Mouse (Mus musculus): ENCODE data around the gene Bap1. TPM values are rescaled to one million over a fixed set of nuclear protein-coding genes. Genes with fewer than 3 reads are reported as not detected.

Bap1 gene
- polyA plus RNA-seq, 1 experiment: 75.5 TPM

DNA sequence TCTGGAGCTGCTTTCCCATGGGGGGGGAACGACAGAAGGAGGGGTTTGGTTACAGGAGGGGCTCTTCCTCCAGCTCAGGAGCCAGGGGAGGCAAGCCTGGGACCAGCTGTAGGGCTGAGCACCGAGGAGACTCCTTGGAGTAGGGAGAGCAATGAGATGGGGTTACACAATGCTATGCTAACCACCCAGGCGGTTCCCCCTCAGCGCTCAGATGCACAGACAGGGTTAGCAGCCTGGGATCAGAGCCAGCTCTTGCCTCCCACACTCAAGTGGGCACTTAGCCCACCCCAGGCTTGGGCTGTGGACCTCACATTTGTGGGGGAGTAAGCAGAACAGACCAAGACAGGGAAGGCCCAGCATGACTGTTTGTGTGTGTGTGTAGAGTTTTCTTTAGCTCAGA lies 24.3 kb upstream of the Bap1 start:
- no peak for TF ChIP-seq GATA1 (IDR thresholded peaks at IDR 0.05; ENCODE audit: low read length)

DNA sequence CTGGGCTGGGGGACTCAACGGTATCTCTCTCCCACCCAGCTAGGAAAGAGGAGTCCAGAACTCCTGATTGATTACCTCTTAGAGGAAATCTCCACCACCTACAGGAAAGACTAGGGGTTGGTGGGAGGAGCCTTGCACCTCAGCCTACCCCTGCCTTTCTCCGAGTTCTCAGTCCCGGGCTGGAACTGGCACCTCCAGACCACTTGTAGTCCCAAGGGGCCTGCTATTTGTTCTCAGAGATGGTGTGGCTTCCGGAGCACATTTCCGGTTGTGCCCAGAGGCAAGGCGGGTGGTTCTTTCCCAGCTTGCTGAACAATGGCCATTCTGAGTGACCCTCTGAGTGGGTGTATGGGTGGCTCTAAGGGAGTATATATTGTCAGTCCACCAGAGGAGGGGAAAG lies 23.0 kb upstream of the Bap1 start:
- TF ChIP-seq GATA1 (IDR thresholded peaks at IDR 0.05; ENCODE audit: low read length): no peak

GRCm38 (mm10) chr14:31230442-31230841 lies 20.8 kb upstream of the Bap1 start:
- no peak for TF ChIP-seq GATA1 (IDR thresholded peaks at IDR 0.05; ENCODE audit: low read length)

DNA sequence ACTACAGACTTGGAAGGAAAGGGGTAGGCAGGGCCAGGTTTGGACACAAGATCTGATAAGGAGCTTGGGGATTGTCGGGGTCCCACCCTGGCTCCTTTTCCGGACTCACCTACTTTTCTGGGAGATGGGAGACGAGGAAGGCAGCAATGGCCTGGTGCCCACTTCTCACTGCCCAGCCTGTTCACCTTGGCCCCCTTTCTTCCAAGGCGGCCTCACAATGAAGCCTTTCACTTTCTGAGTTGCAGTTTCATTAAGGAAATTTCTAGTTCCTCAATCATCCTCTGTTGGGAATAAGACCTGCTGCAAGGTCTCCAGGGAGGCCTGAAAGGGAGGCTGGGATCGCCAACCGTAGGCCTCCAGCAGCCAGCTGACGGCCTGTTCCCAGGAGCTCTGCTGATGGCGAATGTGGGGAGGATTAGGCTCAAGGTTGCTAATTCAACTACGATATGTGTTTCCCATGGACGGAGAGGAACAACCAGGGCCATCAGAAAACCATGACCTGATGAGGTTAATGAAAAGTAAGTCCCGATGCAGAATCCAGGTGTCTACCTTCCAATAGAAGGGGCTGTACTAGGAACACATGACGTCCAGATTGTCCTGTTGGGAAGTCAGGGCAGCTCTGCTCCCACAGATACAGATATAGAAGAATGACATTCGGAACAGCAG lies 18.7 kb upstream of the Bap1 start:
- no peak for TF ChIP-seq GATA1 (IDR thresholded peaks at IDR 0.05; ENCODE audit: low read length)

- TF ChIP-seq GATA1 (IDR thresholded peaks at IDR 0.05; ENCODE audit: low read length): no peak
Measured at GRCm38 (mm10) chr14:31233070-31233995, 17.9 kb upstream of the Bap1 start.

DNA sequence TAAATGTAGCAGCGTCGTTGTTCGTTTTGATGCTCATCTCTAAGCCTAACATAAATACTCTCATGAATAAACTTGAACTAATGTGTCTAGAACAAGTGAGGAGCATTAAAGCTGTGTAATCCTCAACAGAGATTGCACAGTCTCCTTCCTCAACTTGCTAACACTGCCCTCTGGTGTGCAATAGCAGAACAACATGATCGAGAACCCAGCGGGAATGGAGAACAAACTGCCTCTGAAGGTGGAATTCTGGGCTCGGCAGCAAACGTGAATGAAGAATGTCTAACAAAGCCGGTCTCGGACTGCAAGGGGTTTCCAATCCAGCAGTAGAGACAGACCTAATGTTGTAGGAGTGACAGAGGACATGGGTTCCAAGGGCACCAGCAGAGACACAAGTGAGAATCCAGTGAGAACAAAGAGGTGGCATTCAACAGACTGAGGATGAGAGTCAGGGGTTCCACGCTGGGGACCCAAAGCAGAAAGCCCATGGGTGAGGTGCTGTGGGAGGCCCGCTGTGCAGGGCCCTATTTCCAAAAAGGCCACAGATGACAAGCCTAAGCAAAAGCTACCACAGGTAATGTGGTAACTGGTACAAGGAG lies 17.2 kb upstream of the Bap1 start:
- TF ChIP-seq GATA1 (IDR thresholded peaks at IDR 0.05; ENCODE audit: low read length): no peak

GRCm38 (mm10) chr14:31237101-31237882 lies 14.0 kb upstream of the Bap1 start:
- no peak for TF ChIP-seq GATA1 (IDR thresholded peaks at IDR 0.05; ENCODE audit: low read length)

DNA sequence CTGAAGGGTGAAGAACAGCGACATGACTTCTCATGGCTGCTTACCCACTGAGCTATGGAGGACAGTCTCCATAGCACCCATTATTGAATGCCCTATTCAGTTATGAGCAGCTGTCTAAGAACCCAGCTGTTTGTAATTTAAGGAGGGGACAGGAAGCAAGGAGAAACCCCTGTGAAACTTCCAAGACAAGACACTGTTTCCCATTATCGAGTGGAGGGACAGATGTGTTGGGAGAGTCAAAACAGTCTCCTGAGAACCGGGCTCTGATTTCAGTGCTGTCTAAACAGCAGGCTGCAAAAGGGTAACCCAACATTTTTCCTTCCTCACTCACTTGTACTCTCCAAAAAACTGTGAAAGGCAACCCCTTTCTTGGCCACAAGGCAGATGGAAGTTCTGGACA lies 10.7 kb upstream of the Bap1 start:
- TF ChIP-seq GATA1 (IDR thresholded peaks at IDR 0.05; ENCODE audit: low read length): no peak

GRCm38 (mm10) chr14:31244777-31245176 lies 6.5 kb upstream of the Bap1 start:
- TF ChIP-seq GATA1 (IDR thresholded peaks at IDR 0.05; ENCODE audit: low read length): no peak

DNA sequence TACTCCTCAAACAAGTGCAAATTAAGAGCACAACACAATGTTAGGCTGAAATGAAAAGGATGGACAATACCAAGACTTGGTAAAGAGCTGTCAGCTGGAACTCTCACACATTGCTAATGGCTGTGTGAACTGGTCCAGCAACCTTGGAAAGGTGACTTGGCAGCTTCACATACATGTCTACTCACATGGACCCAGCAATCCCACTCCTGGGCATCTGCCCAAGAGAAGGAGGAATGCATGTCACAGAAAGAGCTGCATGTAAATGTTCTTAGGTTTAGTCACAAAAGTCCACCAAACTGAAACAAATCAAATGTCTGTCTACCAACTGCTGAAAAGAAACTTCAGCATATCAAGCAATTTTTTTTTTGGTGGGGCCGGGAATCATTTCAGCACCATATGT lies 5.3 kb upstream of the Bap1 start:
- TF ChIP-seq GATA1 (IDR thresholded peaks at IDR 0.05; ENCODE audit: low read length): no peak

- TF ChIP-seq GATA1 (IDR thresholded peaks at IDR 0.05; ENCODE audit: low read length): no peak
Measured at GRCm38 (mm10) chr14:31248396-31248795, 2.9 kb upstream of the Bap1 start.

GRCm38 (mm10) chr14:31250222-31251083 lies 797 bp upstream of the Bap1 start:
- no peak for TF ChIP-seq GATA1 (IDR thresholded peaks at IDR 0.05; ENCODE audit: low read length)

- no peak for TF ChIP-seq GATA1 (IDR thresholded peaks at IDR 0.05; ENCODE audit: low read length)
Measured at GRCm38 (mm10) chr14:31251626-31252025, 376 bp downstream of the Bap1 start.

DNA sequence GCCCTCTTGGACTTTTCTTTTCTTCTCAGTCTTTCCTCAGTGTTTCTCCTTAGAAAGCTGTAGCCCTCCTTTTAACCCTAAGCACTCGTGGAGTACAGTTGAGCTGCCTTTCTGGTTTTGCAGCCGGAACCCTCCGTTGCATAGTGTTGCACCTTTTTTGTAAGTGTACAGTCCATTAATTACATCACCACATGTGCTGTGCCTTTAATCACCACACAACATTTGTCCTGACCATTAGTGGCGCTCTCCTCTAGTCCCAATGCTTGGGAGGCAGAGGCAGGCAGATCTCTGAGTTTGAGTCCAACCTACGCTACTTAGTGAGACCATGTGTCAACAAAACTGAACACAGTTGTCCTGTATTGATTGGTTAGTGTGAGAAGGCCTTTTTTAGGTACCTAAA lies 841 bp downstream of the Bap1 start:
- no peak for TF ChIP-seq GATA1 (IDR thresholded peaks at IDR 0.05; ENCODE audit: low read length)

Data from G1E-ER4 (cell line).